In genomic region chr2:4501257-4502027, GRCm38 (mm10) we compare ENCODE assay signal across 9 mouse cellular contexts.
A peak's percentile ranks its signal among the peaks of the same experiment; 100 is the strongest.
DNase-seq lines count a peak whose midpoint lies in the region; ATAC-seq and TF ChIP-seq lines count a peak whose summit lies in the region.
"Had no signal": no experiment of that assay in that cellular context is flagged by ENCODE, and none has a peak within 500 bp of the region (broad histone marks: within the 10 kb centered on the region; RNA-seq: fewer than 3 reads in every experiment).

No protein-coding gene starts in this region.

- no peak overlapping the region for H3K9ac ChIP-seq in liver, postnatal 0 days (replicated peaks)
- H3K9ac ChIP-seq in liver, embryonic 11.5 days (ENCODE audit: low read depth, low read length): no peak overlapping the region
- no peak overlapping the region for H3K9ac ChIP-seq in kidney, embryonic 14.5 days (ENCODE audit: low read depth, low read length)
- H3K9ac ChIP-seq in forebrain, embryonic 15.5 days (replicated peaks): no peak overlapping the region
- H3K9ac ChIP-seq: hindbrain, embryonic 15.5 days had no signal

- ATAC-seq in liver, postnatal 0 days: peak; percentile 21; the same call in 1 of the 2 replicates
- ATAC-seq in liver, embryonic 11.5 days (replicated peaks; ENCODE audit: low FRiP score): no peak
- no peak for ATAC-seq in kidney, embryonic 14.5 days (ENCODE audit: low FRiP score, low TSS enrichment)
- peak; percentile 77 for ATAC-seq in megakaryocyte, adult 5-6 weeks (ENCODE audit: poor library complexity, severe bottlenecking)
- no peak for ATAC-seq in forebrain, embryonic 15.5 days (replicated peaks)

- DNase-seq in liver, postnatal 0 days: peak; percentile 52
- no peak for DNase-seq in liver, embryonic 11.5 days (ENCODE audit: low spot score)
- DNase-seq in fibroblast of lung, adult 2 months (ENCODE audit: low read depth): peak; percentile 59
- no peak for DNase-seq in embryo, embryonic 11 days
- no peak for DNase-seq in cerebellum, postnatal 4 days (ENCODE audit: low spot score in 2 of 2)

- H3K36me3 ChIP-seq in liver, postnatal 0 days (replicated peaks; ENCODE audit: insufficient read depth, low read length): no peaks in the 10 kb centered on the region
- peaks cover 2% of the 10 kb centered on the region; the same call in 1 of the 2 replicates for H3K36me3 ChIP-seq in liver, embryonic 11.5 days (ENCODE audit: control insufficient read depth, insufficient read depth, low read length)
- no peaks in the 10 kb centered on the region; the same call in 1 of the 2 replicates for H3K36me3 ChIP-seq in kidney, embryonic 14.5 days (ENCODE audit: control insufficient read depth, insufficient read depth, low read length)
- peaks cover 11% of the 10 kb centered on the region; the same call in 1 of the 2 replicates for H3K36me3 ChIP-seq in forebrain, embryonic 15.5 days

- peak overlapping the region; percentile 11; the same call in 1 of the 2 replicates for H3K4me2 ChIP-seq in liver, postnatal 0 days (ENCODE audit: low read depth, low read length)
- H3K4me2 ChIP-seq in liver, embryonic 11.5 days: no peak overlapping the region
- H3K4me2 ChIP-seq in kidney, embryonic 14.5 days (replicated peaks; ENCODE audit: low read depth, low read length): no peak overlapping the region
- H3K4me2 ChIP-seq in forebrain, embryonic 15.5 days (replicated peaks): no peak overlapping the region
- H3K4me2 ChIP-seq: hindbrain, embryonic 15.5 days had no signal

- TF ChIP-seq CTCF in liver, postnatal 0 days (IDR thresholded peaks at IDR 0.05; ENCODE audit: low read depth): no peak

- no peaks in the 10 kb centered on the region for H3K9me3 ChIP-seq in liver, postnatal 0 days (ENCODE audit: low read length)
- H3K9me3 ChIP-seq in liver, embryonic 11.5 days (ENCODE audit: control insufficient read depth, low read length): no peaks in the 10 kb centered on the region
- no peaks in the 10 kb centered on the region for H3K9me3 ChIP-seq in kidney, embryonic 14.5 days (ENCODE audit: control insufficient read depth, low read length)
- no peaks in the 10 kb centered on the region for H3K9me3 ChIP-seq in forebrain, embryonic 15.5 days
- H3K9me3 ChIP-seq: hindbrain, embryonic 15.5 days had no signal

- WGBS in liver, postnatal 0 days (ENCODE audit: insufficient replicate concordance): 49% methylated on average over 15 of the region's 15 CpGs
- WGBS in liver, embryonic 11.5 days: 67% methylated on average over 15 of the region's 15 CpGs
- 63% methylated on average over 15 of the region's 15 CpGs for WGBS in kidney, embryonic 14.5 days
- WGBS in forebrain, embryonic 15.5 days: 68% methylated on average over 15 of the region's 15 CpGs

- peak overlapping the region; percentile 26; the same call in 1 of the 2 replicates for H3K27ac ChIP-seq in liver, postnatal 0 days (ENCODE audit: low read depth)
- H3K27ac ChIP-seq in liver, embryonic 11.5 days (ENCODE audit: low read depth, low read length): no peak overlapping the region
- peak overlapping the region; percentile 6; the same call in 1 of the 2 replicates for H3K27ac ChIP-seq in kidney, embryonic 14.5 days (ENCODE audit: low read depth, low read length)
- H3K27ac ChIP-seq in forebrain, embryonic 15.5 days (replicated peaks): no peak overlapping the region
- H3K27ac ChIP-seq: hindbrain, embryonic 15.5 days had no signal

- no peak overlapping the region for H3K4me3 ChIP-seq in liver, postnatal 0 days (ENCODE audit: low read depth, low read length)
- no peak overlapping the region for H3K4me3 ChIP-seq in liver, embryonic 11.5 days (ENCODE audit: low read depth, low read length)
- H3K4me3 ChIP-seq in kidney, embryonic 14.5 days (ENCODE audit: low read length): no peak overlapping the region
- H3K4me3 ChIP-seq in forebrain, embryonic 15.5 days: no peak overlapping the region
- H3K4me3 ChIP-seq: hindbrain, embryonic 15.5 days had no signal

- TF ChIP-seq EP300 in liver, postnatal 0 days (IDR thresholded peaks at IDR 0.05; ENCODE audit: low read depth): no peak

- no peaks in the 10 kb centered on the region for H3K27me3 ChIP-seq in liver, postnatal 0 days (ENCODE audit: insufficient read depth, low read length)
- H3K27me3 ChIP-seq in liver, embryonic 11.5 days (replicated peaks; ENCODE audit: control insufficient read depth, insufficient read depth, low read length): no peaks in the 10 kb centered on the region
- H3K27me3 ChIP-seq in kidney, embryonic 14.5 days (ENCODE audit: control insufficient read depth, insufficient read depth, low read length): no peaks in the 10 kb centered on the region
- H3K27me3 ChIP-seq in forebrain, embryonic 15.5 days: no peaks in the 10 kb centered on the region
- H3K27me3 ChIP-seq: hindbrain, embryonic 15.5 days had no signal

- peaks cover 16% of the 10 kb centered on the region for H3K4me1 ChIP-seq in liver, postnatal 0 days (ENCODE audit: insufficient read depth)
- no peaks in the 10 kb centered on the region; the same call in 1 of the 2 replicates for H3K4me1 ChIP-seq in liver, embryonic 11.5 days (replicated peaks; ENCODE audit: control insufficient read depth, insufficient read depth, low read length)
- peaks cover 5% of the 10 kb centered on the region; the same call in 1 of the 2 replicates for H3K4me1 ChIP-seq in kidney, embryonic 14.5 days (ENCODE audit: control insufficient read depth, insufficient read depth, low read length)
- H3K4me1 ChIP-seq in forebrain, embryonic 15.5 days: peaks cover 8% of the 10 kb centered on the region; the same call in 1 of the 2 replicates

Comparison
In these comparisons a context has a peak if more than half of its experiments do, and no peak if none do; other contexts are left out.
1. ATAC-seq: peak in liver, postnatal 0 days (single experiment) and megakaryocyte, adult 5-6 weeks (single experiment); none in liver, embryonic 11.5 days (single experiment), kidney, embryonic 14.5 days (single experiment) and forebrain, embryonic 15.5 days (single experiment).
2. DNase-seq: peak in liver, postnatal 0 days (single experiment) and fibroblast of lung, adult 2 months (single experiment); none in liver, embryonic 11.5 days (single experiment), embryo, embryonic 11 days (single experiment) and cerebellum, postnatal 4 days (0 of 2).
3. H3K27ac ChIP-seq: peak in liver, postnatal 0 days (single experiment) and kidney, embryonic 14.5 days (single experiment); none in liver, embryonic 11.5 days (single experiment) and forebrain, embryonic 15.5 days (single experiment).